In genomic region chr16:91538513-91538912, GRCm38 (mm10) we compare ENCODE assay signal across 11 mouse cellular contexts. TPM values are rescaled to one million over a fixed set of nuclear protein-coding genes. Genes with fewer than 3 reads are reported as not detected.
DNase-seq lines count a peak whose midpoint lies in the region; ATAC-seq and TF ChIP-seq lines count a peak whose summit lies in the region.
"Had no signal": no experiment of that assay in that cellular context is flagged by ENCODE, and none has a peak within 500 bp of the region (broad histone marks: within the 10 kb centered on the region; RNA-seq: fewer than 3 reads in every experiment).

No protein-coding gene starts in this region.

- no peak overlapping the region for H3K4me3 ChIP-seq in forebrain, embryonic 10.5 days
- H3K4me3 ChIP-seq in forebrain, embryonic 14.5 days (ENCODE audit: low read depth, low read length), result no peak overlapping the region
- no peak overlapping the region for H3K4me3 ChIP-seq in lung, embryonic 14.5 days (ENCODE audit: low read depth, low read length)
- no peak overlapping the region for H3K4me3 ChIP-seq in embryonic facial prominence, embryonic 15.5 days (replicated peaks)
- H3K4me3 ChIP-seq in forebrain, embryonic 12.5 days (replicated peaks), result no peak overlapping the region

- H3K27me3 ChIP-seq in forebrain, embryonic 10.5 days (ENCODE audit: poor library complexity, severe bottlenecking), result no peaks in the 10 kb centered on the region
- no peaks in the 10 kb centered on the region for H3K27me3 ChIP-seq in forebrain, embryonic 14.5 days (replicated peaks; ENCODE audit: control insufficient read depth, insufficient read depth, low read length)
- H3K27me3 ChIP-seq in lung, embryonic 14.5 days (ENCODE audit: insufficient read depth, low read length), result no peaks in the 10 kb centered on the region
- no peaks in the 10 kb centered on the region for H3K27me3 ChIP-seq in embryonic facial prominence, embryonic 15.5 days
- no peaks in the 10 kb centered on the region for H3K27me3 ChIP-seq in forebrain, embryonic 12.5 days

- no peak for ATAC-seq in forebrain, embryonic 14.5 days
- ATAC-seq in lung, embryonic 14.5 days (ENCODE audit: insufficient read depth), result no peak
- ATAC-seq in embryonic facial prominence, embryonic 15.5 days (ENCODE audit: insufficient number of reproducible peaks, low FRiP score, low TSS enrichment, low read depth), result no peak
- ATAC-seq in neutrophil, adult 5-6 weeks (ENCODE audit: extremely low read depth, insufficient number of reproducible peaks, low FRiP score, poor library complexity, severe bottlenecking), result peak; percentile 18; the same call in 1 of the 2 replicates
- ATAC-seq in forebrain, embryonic 12.5 days (ENCODE audit: low FRiP score), result no peak

- no peaks in the 10 kb centered on the region for H3K9me3 ChIP-seq in forebrain, embryonic 10.5 days
- no peaks in the 10 kb centered on the region for H3K9me3 ChIP-seq in forebrain, embryonic 14.5 days (replicated peaks; ENCODE audit: control insufficient read depth, low read length)
- no peaks in the 10 kb centered on the region for H3K9me3 ChIP-seq in lung, embryonic 14.5 days (ENCODE audit: low read depth, low read length)
- H3K9me3 ChIP-seq in embryonic facial prominence, embryonic 15.5 days (replicated peaks), result no peaks in the 10 kb centered on the region
- H3K9me3 ChIP-seq in forebrain, embryonic 12.5 days, result no peaks in the 10 kb centered on the region

- TF ChIP-seq CTCF in lung, embryonic 14.5 days (IDR thresholded peaks at IDR 0.05; ENCODE audit: low read depth), result no peak

- peaks cover 17% of the 10 kb centered on the region for H3K4me1 ChIP-seq in forebrain, embryonic 10.5 days
- no peaks in the 10 kb centered on the region for H3K4me1 ChIP-seq in forebrain, embryonic 14.5 days (ENCODE audit: control insufficient read depth, insufficient read depth, low read length)
- peaks cover 4% of the 10 kb centered on the region; the same call in 1 of the 2 replicates for H3K4me1 ChIP-seq in lung, embryonic 14.5 days (ENCODE audit: insufficient read depth)
- H3K4me1 ChIP-seq in embryonic facial prominence, embryonic 15.5 days, result 0 out of 2 replicates have a peak, but pooled peaks cover 6% of the 10 kb centered on the region
- H3K4me1 ChIP-seq in forebrain, embryonic 12.5 days, result peaks cover 4% of the 10 kb centered on the region

- 78% methylated on average over 9 of the region's 9 CpGs for WGBS in forebrain, embryonic 10.5 days
- WGBS in forebrain, embryonic 14.5 days, result 78% methylated on average over 9 of the region's 9 CpGs
- 40% methylated on average over 9 of the region's 9 CpGs for WGBS in lung, embryonic 14.5 days
- WGBS in embryonic facial prominence, embryonic 15.5 days, result 39% methylated on average over 9 of the region's 9 CpGs
- 78% methylated on average over 9 of the region's 9 CpGs for WGBS in forebrain, embryonic 12.5 days

- H3K27ac ChIP-seq in forebrain, embryonic 10.5 days, result 0 out of 2 replicates have a peak overlapping the region, but pooled peaks have one; percentile 13
- H3K27ac ChIP-seq in forebrain, embryonic 14.5 days (ENCODE audit: low read depth, low read length), result no peak overlapping the region
- peak overlapping the region; percentile 37 for H3K27ac ChIP-seq in lung, embryonic 14.5 days (ENCODE audit: low read depth)
- H3K27ac ChIP-seq in embryonic facial prominence, embryonic 15.5 days (replicated peaks), result peak overlapping the region; percentile 24; the same call in 1 of the 2 replicates
- no peak overlapping the region for H3K27ac ChIP-seq in forebrain, embryonic 12.5 days

- H3K36me3 ChIP-seq in forebrain, embryonic 10.5 days (replicated peaks), result no peaks in the 10 kb centered on the region
- H3K36me3 ChIP-seq in forebrain, embryonic 14.5 days (ENCODE audit: control insufficient read depth, insufficient read depth, low read length), result no peaks in the 10 kb centered on the region
- H3K36me3 ChIP-seq in lung, embryonic 14.5 days (ENCODE audit: insufficient read depth), result no peaks in the 10 kb centered on the region
- no peaks in the 10 kb centered on the region for H3K36me3 ChIP-seq in embryonic facial prominence, embryonic 15.5 days
- H3K36me3 ChIP-seq in forebrain, embryonic 12.5 days (replicated peaks), result no peaks in the 10 kb centered on the region

- no peak overlapping the region for H3K4me2 ChIP-seq in forebrain, embryonic 14.5 days (ENCODE audit: low read length)
- no peak overlapping the region for H3K4me2 ChIP-seq in lung, embryonic 14.5 days
- H3K4me2 ChIP-seq in embryonic facial prominence, embryonic 15.5 days (replicated peaks), result no peak overlapping the region
- no peak overlapping the region for H3K4me2 ChIP-seq in forebrain, embryonic 12.5 days

- DNase-seq in forebrain, embryonic 10.5 days (ENCODE audit: extremely low spot score, low spot score), result no peak
- no peak for DNase-seq in forebrain, embryonic 14.5 days (ENCODE audit: low spot score)
- DNase-seq in lung, embryonic 14.5 days, result no peak
- DNase-seq in lung, adult 18-20 months, result no peak
- no peak for DNase-seq in embryo, embryonic 10 days (ENCODE audit: low spot score)
- DNase-seq: cerebellum, adult 9-10 months; kidney, adult 8-10 months; left cerebral cortex, postnatal 4 days had no signal

- no peak overlapping the region for H3K9ac ChIP-seq in forebrain, embryonic 14.5 days (ENCODE audit: low read length)
- no peak overlapping the region for H3K9ac ChIP-seq in lung, embryonic 14.5 days
- no peak overlapping the region for H3K9ac ChIP-seq in embryonic facial prominence, embryonic 15.5 days
- no peak overlapping the region for H3K9ac ChIP-seq in forebrain, embryonic 12.5 days

RNA-seq across cellular contexts. Expression of gene Ifngr2, which starts 8.4 kb away (rescaled TPM):
- 27.2 and 28.0 TPM in 2 replicates for polyA plus RNA-seq in forebrain, embryonic 10.5 days (2016; fragmentation: Nextera tagmentation; extraction: Ambion mirVana)
- polyA plus RNA-seq in forebrain, embryonic 14.5 days (2014; fragmentation: Nextera tagmentation; extraction: Ambion mirVana), result 77.3 and 100 TPM in 2 replicates
- 47.7 and 52.1 TPM in 2 replicates for polyA plus RNA-seq in lung, embryonic 14.5 days (2014; fragmentation: Nextera tagmentation; extraction: Ambion mirVana)
- 58.8 and 63.2 TPM in 2 replicates for polyA plus RNA-seq in embryonic facial prominence, embryonic 15.5 days (2015; fragmentation: Nextera tagmentation; extraction: Ambion mirVana)
- 58.2 and 72.7 TPM in 2 replicates for total RNA-seq in neutrophil, adult 5-6 weeks (2017)
- 27.9 and 31.9 TPM in 2 replicates for polyA plus RNA-seq in forebrain, embryonic 12.5 days (2016; fragmentation: Nextera tagmentation; extraction: Ambion mirVana)

RNA-seq across cellular contexts. Expression of gene Ifnar1, which starts 53.5 kb away (rescaled TPM):
- polyA plus RNA-seq in forebrain, embryonic 10.5 days (2016; fragmentation: Nextera tagmentation; extraction: Ambion mirVana), result 48.3 and 52.7 TPM in 2 replicates
- 40.4 and 45.6 TPM in 2 replicates for polyA plus RNA-seq in forebrain, embryonic 14.5 days (2014; fragmentation: Nextera tagmentation; extraction: Ambion mirVana)
- polyA plus RNA-seq in lung, embryonic 14.5 days (2014; fragmentation: Nextera tagmentation; extraction: Ambion mirVana), result 73.3 and 73.6 TPM in 2 replicates
- polyA plus RNA-seq in embryonic facial prominence, embryonic 15.5 days (2015; fragmentation: Nextera tagmentation; extraction: Ambion mirVana), result 57.1 and 57.4 TPM in 2 replicates
- 159 and 168 TPM in 2 replicates for total RNA-seq in neutrophil, adult 5-6 weeks (2017)
- polyA plus RNA-seq in forebrain, embryonic 12.5 days (2016; fragmentation: Nextera tagmentation; extraction: Ambion mirVana), result 54.7 and 57.7 TPM in 2 replicates

RNA-seq across cellular contexts. Expression of gene Tmem50b, which starts 59.1 kb away (rescaled TPM):
- 32.7 and 33.8 TPM in 2 replicates for polyA plus RNA-seq in forebrain, embryonic 10.5 days (2016; fragmentation: Nextera tagmentation; extraction: Ambion mirVana)
- polyA plus RNA-seq in forebrain, embryonic 14.5 days (2014; fragmentation: Nextera tagmentation; extraction: Ambion mirVana), result 105 and 111 TPM in 2 replicates
- 33.1 and 37.2 TPM in 2 replicates for polyA plus RNA-seq in lung, embryonic 14.5 days (2014; fragmentation: Nextera tagmentation; extraction: Ambion mirVana)
- 44.4 and 50.9 TPM in 2 replicates for polyA plus RNA-seq in embryonic facial prominence, embryonic 15.5 days (2015; fragmentation: Nextera tagmentation; extraction: Ambion mirVana)
- 81.5 and 86.4 TPM in 2 replicates for total RNA-seq in neutrophil, adult 5-6 weeks (2017)
- 38.7 and 41.2 TPM in 2 replicates for polyA plus RNA-seq in forebrain, embryonic 12.5 days (2016; fragmentation: Nextera tagmentation; extraction: Ambion mirVana)

Comparison
In these comparisons a context has a peak if more than half of its experiments do, and no peak if none do; other contexts are left out.
1. H3K27ac ChIP-seq: peak in forebrain, embryonic 10.5 days (single experiment), lung, embryonic 14.5 days (single experiment) and embryonic facial prominence, embryonic 15.5 days (single experiment); none in forebrain, embryonic 14.5 days (single experiment) and forebrain, embryonic 12.5 days (single experiment).